Mouse (Mus musculus) limb, embryonic 11.5 days (tissue): ENCODE results near the gene Akap8l. TPM values are rescaled to one million over a fixed set of nuclear protein-coding genes. Genes with fewer than 3 reads are reported as not detected.

Experiments used
- ATAC-seq: fragments of 200-750 bp; cut with Nextera tagmentation; 2 replicates; pipeline ENCODE4 v1.8.0; 2017; ENCODE audit warnings: low read depth; ENCODE audit not compliant: insufficient number of reproducible peaks, low FRiP score, low TSS enrichment
- DNase-seq: peaks from one replicate; pipeline ENCODE4 v3.0.0-alpha.2; 2015; ENCODE audit warnings: low spot score
- H3K27ac ChIP-seq: fragments of 300-500 bp; sonication (generic); replicated peaks from 2 replicates; pipeline ENCODE4 v1.5.1; 2014; ENCODE audit warnings: low read depth, mild to moderate bottlenecking, low read length
- H3K27me3 ChIP-seq: fragments of 300-500 bp; sonication (generic); 2 replicates; pipeline ENCODE4 v1.6.1; 2014; ENCODE audit warnings: mild to moderate bottlenecking, low read length, mixed read lengths; ENCODE audit not compliant: control insufficient read depth, insufficient read depth
- H3K36me3 ChIP-seq: fragments of 300-500 bp; sonication (generic); 2 replicates; pipeline ENCODE4 v1.6.1; 2014; ENCODE audit warnings: mild to moderate bottlenecking, low read length, moderate library complexity, mixed read lengths; ENCODE audit not compliant: control insufficient read depth, insufficient read depth
- H3K4me1 ChIP-seq: fragments of 300-500 bp; sonication (generic); 2 replicates; pipeline ENCODE4 v1.6.1; 2014; ENCODE audit warnings: low read length, mixed read lengths; ENCODE audit not compliant: control insufficient read depth, insufficient read depth
- H3K4me2 ChIP-seq: fragments of 300-500 bp; sonication (generic); 2 replicates; pipeline ENCODE4 v1.6.1; 2014; ENCODE audit warnings: low read depth, mild to moderate bottlenecking, moderate library complexity; ENCODE audit not compliant: severe bottlenecking
- H3K4me3 ChIP-seq: fragments of 300-500 bp; sonication (generic); 2 replicates; pipeline ENCODE4 v1.5.1; 2014; ENCODE audit warnings: low read depth, low read length
- H3K9ac ChIP-seq: fragments of 300-500 bp; sonication (generic); 2 replicates; pipeline ENCODE4 v1.6.1; 2014; ENCODE audit warnings: mild to moderate bottlenecking, low read length
- H3K9me3 ChIP-seq: fragments of 300-500 bp; sonication (generic); 2 replicates; pipeline ENCODE4 v1.6.1; 2016; ENCODE audit warnings: low read length; ENCODE audit not compliant: control insufficient read depth
- WGBS: fragments of 180-500 bp; shearing (Covaris S2); extraction: QIAGEN DNeasy Blood & Tissue Kit; methylation state at CpG from one replicate; pipeline ENCODE4 v1.1.7; 2014; 5-methylcytosine and 5-hydroxymethylcytosine counted together
- polyA plus RNA-seq: library from polyadenylated mRNA; unstranded; fragments of >200 nt; fragmentation: Nextera tagmentation; extraction: Ambion mirVana; gene quantifications from 2 replicates; pipeline ENCODE4 v1.2.1, GENCODE M21; 2014

Akap8l gene
- polyA plus RNA-seq, 1 experiment from 2014 or later, result 73.5 TPM

GRCm38 (mm10) chr17:32355031-32355430 is 4.6 kb upstream of the Akap8l start:
- Histone ChIP-seq H3K4me1 (no peaks in the 10 kb centered on the region), H3K4me3 (no peak overlapping the region)

GRCm38 (mm10) chr17:32354211-32354610 is 3.8 kb upstream of the Akap8l start:
- Histone ChIP-seq H3K36me3 (peaks cover 30% of the 10 kb centered on the region), H3K27me3 (no peaks in the 10 kb centered on the region), H3K4me1 (peaks cover 4% of the 10 kb centered on the region), H3K9ac (no peak overlapping the region), H3K27ac (no peak overlapping the region), H3K9me3 (no peaks in the 10 kb centered on the region), H3K4me2 (no peak overlapping the region), H3K4me3 (no peak overlapping the region)
- no peak for ATAC-seq
- WGBS, result 78% methylated on average over 5 of the region's 5 CpGs
- DNase-seq, result no peak

More at GRCm38 (mm10) chr17:32355031-32355430, 4.6 kb upstream of the Akap8l start:
- H3K4me2 ChIP-seq, result no peak overlapping the region
- no peaks in the 10 kb centered on the region for H3K27me3 ChIP-seq
- no peak overlapping the region for H3K9ac ChIP-seq
- no peak overlapping the region for H3K27ac ChIP-seq
- H3K9me3 ChIP-seq, result no peaks in the 10 kb centered on the region
- 94% methylated on average over 6 of the region's 6 CpGs for WGBS
- peaks cover 35% of the 10 kb centered on the region for H3K36me3 ChIP-seq
- ATAC-seq (no peak), DNase-seq (no peak)

GRCm38 (mm10) chr17:32353696-32354095 is 3.3 kb upstream of the Akap8l start:
- Histone ChIP-seq H3K4me1 (peaks cover 5% of the 10 kb centered on the region), H3K9me3 (no peaks in the 10 kb centered on the region), H3K27ac (no peak overlapping the region), H3K36me3 (peaks cover 28% of the 10 kb centered on the region), H3K27me3 (no peaks in the 10 kb centered on the region), H3K9ac (no peak overlapping the region), H3K4me2 (no peak overlapping the region), H3K4me3 (no peak overlapping the region)
- DNase-seq (no peak), ATAC-seq (no peak)
- whole genome bisulfite sequencing, result 92% methylated on average over 4 of the region's 4 CpGs

DNA sequence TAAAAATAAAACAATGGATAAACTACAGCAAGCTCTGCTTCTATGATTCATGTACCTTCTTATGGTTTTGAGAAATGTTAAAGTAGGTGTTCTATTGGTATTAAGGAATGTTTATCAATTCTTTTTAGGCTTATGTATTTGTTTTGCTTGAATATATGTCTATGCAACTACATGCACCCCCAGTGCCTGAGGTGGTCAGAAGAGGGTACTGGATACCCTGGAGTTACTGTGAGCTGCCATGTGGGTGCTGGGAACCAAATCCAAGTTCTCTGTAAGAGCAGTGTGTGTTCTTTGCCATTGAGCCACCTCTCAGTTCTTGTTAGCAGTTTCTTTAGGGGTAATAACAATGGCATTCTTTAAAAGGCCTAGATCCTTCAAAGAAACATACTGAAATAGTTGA is 1.3 kb upstream of the Akap8l start:
- Histone ChIP-seq H3K4me3 (no peak overlapping the region), H3K27ac (no peak overlapping the region), H3K9me3 (no peaks in the 10 kb centered on the region), H3K36me3 (peaks cover 20% of the 10 kb centered on the region), H3K4me1 (peaks cover 5% of the 10 kb centered on the region), H3K4me2 (no peak overlapping the region), H3K27me3 (no peaks in the 10 kb centered on the region), H3K9ac (no peak overlapping the region)
- DNase-seq (no peak), ATAC-seq (no peak)

DNA sequence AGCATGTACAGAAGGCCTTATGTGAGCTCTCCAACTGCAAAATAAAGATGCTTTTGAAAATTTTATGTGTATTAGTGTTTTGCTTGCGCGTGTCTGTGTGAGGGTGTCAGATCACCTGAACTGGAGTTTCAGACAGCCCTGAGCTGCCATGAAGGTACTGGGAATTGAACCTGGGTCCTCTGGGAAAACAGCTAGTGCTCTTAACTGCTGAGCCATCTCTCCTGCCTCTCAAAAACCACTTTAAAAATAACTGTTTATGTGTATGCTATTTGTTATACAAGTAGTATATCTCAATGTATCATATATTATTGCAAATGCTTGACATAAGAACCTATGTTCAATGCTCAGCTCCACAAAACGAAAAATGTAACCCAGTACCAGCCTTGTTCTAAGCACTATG is 862 bp upstream of the Akap8l start:
- Histone ChIP-seq H3K4me2 (no peak overlapping the region; the same call in 1 of the 2 replicates), H3K4me1 (peaks cover 5% of the 10 kb centered on the region), H3K9ac (no peak overlapping the region), H3K4me3 (no peak overlapping the region), H3K36me3 (peaks cover 17% of the 10 kb centered on the region), H3K9me3 (no peaks in the 10 kb centered on the region), H3K27me3 (no peaks in the 10 kb centered on the region), H3K27ac (no peak overlapping the region)
- 80% methylated on average over 3 of the region's 3 CpGs for WGBS
- ATAC-seq (no peak), DNase-seq (no peak)

DNA sequence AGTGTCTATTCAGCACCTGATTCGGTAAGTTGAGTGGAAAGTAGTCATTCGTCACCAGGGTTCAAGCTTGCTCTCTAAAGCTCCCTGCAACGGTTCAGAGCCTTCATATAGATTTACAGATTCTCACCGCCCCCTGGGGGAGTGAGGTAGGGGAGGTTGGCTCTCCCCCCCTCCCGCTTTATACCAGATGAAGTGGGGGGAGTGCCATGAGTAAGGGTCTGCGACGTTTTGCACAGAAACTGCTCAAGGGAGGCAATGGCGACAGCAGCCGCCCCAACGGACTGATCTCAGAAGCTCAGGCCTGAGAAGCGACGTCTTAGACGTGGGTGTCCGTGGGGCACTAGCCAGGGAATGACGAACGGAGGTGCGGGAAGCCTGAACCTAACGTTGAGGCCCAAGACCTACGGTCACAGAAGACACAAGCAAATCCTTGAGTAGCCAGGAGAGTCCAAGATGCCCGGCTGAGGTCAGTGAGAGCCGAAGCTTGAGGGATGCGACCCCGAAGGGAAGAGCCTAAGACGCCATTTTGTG is 491 bp downstream of the Akap8l start:
- under 1% methylated on average over 24 of the region's 24 CpGs for WGBS
- ATAC-seq (peak; percentile 28; the same call in 1 of the 2 replicates), DNase-seq (no peak)
- H3K27me3 ChIP-seq, result no peaks in the 10 kb centered on the region
- H3K4me3 ChIP-seq, result peak overlapping the region; percentile 48
- H3K36me3 ChIP-seq, result peaks cover 7% of the 10 kb centered on the region; the same call in 1 of the 2 replicates
- peaks cover 5% of the 10 kb centered on the region for H3K4me1 ChIP-seq
- H3K9me3 ChIP-seq, result no peaks in the 10 kb centered on the region
- H3K4me2 ChIP-seq, result peak overlapping the region; percentile 82
- H3K9ac ChIP-seq, result peak overlapping the region; percentile 56
- no peak overlapping the region; the same call in 1 of the 2 replicates for H3K27ac ChIP-seq

GRCm38 (mm10) chr17:32349037-32349732 is 1.2 kb downstream of the Akap8l start:
- Histone ChIP-seq H3K36me3 (peaks cover 1% of the 10 kb centered on the region; the same call in 1 of the 2 replicates), H3K9me3 (no peaks in the 10 kb centered on the region), H3K27me3 (no peaks in the 10 kb centered on the region), H3K9ac (no peak overlapping the region), H3K4me1 (peaks cover 5% of the 10 kb centered on the region), H3K27ac (no peak overlapping the region), H3K4me3 (peak overlapping the region; percentile 48), H3K4me2 (peak overlapping the region; percentile 82)
- DNase-seq, result peak; percentile 44
- ATAC-seq, result no peak
- 13% methylated on average over 4 of the region's 4 CpGs for whole genome bisulfite sequencing

DNA sequence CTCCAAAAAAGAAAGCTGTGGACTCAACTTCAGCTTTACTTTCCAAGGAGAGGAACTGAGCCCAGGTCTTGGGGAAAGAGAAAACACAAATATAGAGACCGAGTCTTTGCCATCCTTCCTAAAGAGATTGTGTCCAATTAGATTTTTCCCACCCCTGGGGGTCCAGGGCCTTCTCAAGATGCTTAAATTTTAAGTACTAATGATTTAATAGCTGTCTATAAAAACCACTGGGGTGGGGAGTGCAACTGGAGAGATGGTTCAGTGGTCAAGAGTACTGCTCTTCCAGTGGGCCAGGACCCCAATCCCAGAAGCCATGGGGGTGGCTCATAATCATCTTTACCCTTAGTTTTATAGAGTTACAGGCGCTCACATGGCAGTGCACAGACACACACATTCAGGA is 2.0 kb downstream of the Akap8l start:
- H3K27ac ChIP-seq, result no peak overlapping the region
- no peaks in the 10 kb centered on the region for H3K27me3 ChIP-seq
- peaks cover 5% of the 10 kb centered on the region for H3K4me1 ChIP-seq
- no peak overlapping the region for H3K9ac ChIP-seq
- no peak overlapping the region for H3K4me3 ChIP-seq
- no peak for ATAC-seq
- H3K9me3 ChIP-seq, result no peaks in the 10 kb centered on the region
- no peaks in the 10 kb centered on the region for H3K36me3 ChIP-seq
- DNase-seq, result no peak
- WGBS, result 84% methylated on average over 2 of the region's 2 CpGs
- no peak overlapping the region; the same call in 1 of the 2 replicates for H3K4me2 ChIP-seq
